Mouse (Mus musculus): ENCODE results near the gene Eml6. TPM values are rescaled to one million over a fixed set of nuclear protein-coding genes. Genes with fewer than 3 reads are reported as not detected.

Eml6 gene
- total RNA-seq, 2 experiments from 2014 or later: 30.8 to 41.4 TPM

- no peak for DNase-seq (ENCODE audit: low spot score in 2 of 2)
These were observed 323.1 kb downstream of the Eml6 start for GRCm38 (mm10) chr11:29702721-29703120.

- no peak for DNase-seq (ENCODE audit: low spot score in 2 of 2)
These were observed 331.1 kb downstream of the Eml6 start for GRCm38 (mm10) chr11:29694754-29695153.

GRCm38 (mm10) chr11:29693576-29694410 is 332.0 kb downstream of the Eml6 start:
- peak; percentile 87 to 89 for DNase-seq (ENCODE audit: low spot score in 2 of 2)

Other genes with a start within 250 kb of the Eml6 start
- gene 4931440F15Rik, start 200.4 kb downstream of the Eml6 start, total RNA-seq (2021): 1 to 10 TPM; 2.3 to 3.1 TPM
- gene Sptbn1, start 242.1 kb upstream of the Eml6 start, total RNA-seq (2021): 100 to 1,000 TPM; 675 to 713 TPM

Measured in layer of hippocampus, postnatal 14 days (tissue).